Mouse (Mus musculus): Measurements from ENCODE around the gene Slx. TPM values are rescaled to one million over a fixed set of nuclear protein-coding genes. Genes with fewer than 3 reads are reported as not detected.

Gene Slx
- not detected for polyA plus RNA-seq (2014; fragmentation: Illumina TruSeq; extraction: RNeasy Lipid Tissue Mini Kit (QIAGEN cat#74804); ENCODE audit: low read depth, low replicate concordance)

DNA sequence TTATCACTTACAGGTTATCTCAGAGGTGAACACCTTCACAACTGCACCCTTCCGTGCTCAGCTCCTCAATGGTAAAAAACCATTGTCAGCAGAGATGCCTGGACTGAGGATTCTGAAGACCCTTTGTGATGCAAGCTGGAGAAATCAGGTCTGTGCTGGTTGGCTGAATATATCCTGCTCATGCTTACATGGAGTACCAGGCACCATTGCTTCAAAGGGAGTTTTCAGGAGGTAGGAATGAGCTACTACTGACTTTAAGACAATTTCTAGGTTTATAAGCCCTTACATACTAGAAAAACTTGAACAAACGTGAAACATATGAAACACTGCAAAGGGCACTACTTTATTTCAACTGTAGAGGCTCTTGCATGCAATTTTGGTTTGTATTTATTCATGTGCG lies at the start of gene Slx:
Slx (minus strand) TSS at position 101 of the 400 bp plus-strand sequence.

Other genes starting within 250 kb of the Slx start
- not detected for gene Gm2030, start 235.5 kb downstream of the Slx start, polyA plus RNA-seq (2014; fragmentation: Illumina TruSeq; extraction: RNeasy Lipid Tissue Mini Kit (QIAGEN cat#74804); ENCODE audit: low read depth, low replicate concordance)
- gene Gm14525, start 157.1 kb upstream of the Slx start, polyA plus RNA-seq (2014; fragmentation: Illumina TruSeq; extraction: RNeasy Lipid Tissue Mini Kit (QIAGEN cat#74804); ENCODE audit: low read depth, low replicate concordance): not detected

Measured in liver, adult 10 weeks (tissue).